39 mouse cellular contexts compared by ENCODE assay signal in genomic region chr4:73739439-73739838, GRCm38 (mm10). TPM values are rescaled to one million over a fixed set of nuclear protein-coding genes. Genes with fewer than 3 reads are reported as not detected.
"Had no signal": no experiment of that assay in that cellular context is flagged by ENCODE, and none has a peak within 500 bp of the region (broad histone marks: within the 10 kb centered on the region; RNA-seq: fewer than 3 reads in every experiment).

No protein-coding gene starts in this region.

- H3K4me2 ChIP-seq: embryonic facial prominence, embryonic 12.5 days; embryonic facial prominence, embryonic 13.5 days; embryonic facial prominence, embryonic 15.5 days; forebrain, embryonic 12.5 days; forebrain, embryonic 13.5 days; forebrain, embryonic 15.5 days had no signal

- H3K27me3 ChIP-seq: embryonic facial prominence, embryonic 12.5 days; embryonic facial prominence, embryonic 13.5 days; embryonic facial prominence, embryonic 15.5 days; forebrain, embryonic 12.5 days; forebrain, embryonic 13.5 days; forebrain, embryonic 15.5 days had no signal

- DNase-seq: cerebellum, adult 9-10 months; cerebellum, adult 9-11 months; cerebellum, postnatal 10 days; cerebellum, postnatal 14 days; cerebellum, postnatal 25 days; cerebellum, postnatal 36 days; embryo, embryonic 11 days; forebrain, postnatal 0 days; gastrocnemius, adult 2 months; gastrocnemius, postnatal 10 days; gastrocnemius, postnatal 14 days; gastrocnemius, postnatal 25 days; gastrocnemius, postnatal 36 days; heart, adult 11 months; heart, adult 18-20 months; heart, adult 2 months had no signal

- H3K27ac ChIP-seq: embryonic facial prominence, embryonic 10.5 days; embryonic facial prominence, embryonic 12.5 days; embryonic facial prominence, embryonic 13.5 days; embryonic facial prominence, embryonic 15.5 days; forebrain, embryonic 10.5 days; forebrain, embryonic 12.5 days; forebrain, embryonic 13.5 days; forebrain, embryonic 15.5 days; gastrocnemius, adult 2 months; heart, adult 2 months had no signal

- H3K36me3 ChIP-seq: embryonic facial prominence, embryonic 10.5 days; embryonic facial prominence, embryonic 12.5 days; embryonic facial prominence, embryonic 13.5 days; embryonic facial prominence, embryonic 15.5 days; forebrain, embryonic 10.5 days; forebrain, embryonic 12.5 days; forebrain, embryonic 15.5 days had no signal

- ATAC-seq: forebrain, embryonic 13.5 days; forebrain, embryonic 14.5 days; forebrain, embryonic 15.5 days; forebrain, embryonic 16.5 days; forebrain, postnatal 0 days had no signal

- H3K9me3 ChIP-seq: embryonic facial prominence, embryonic 10.5 days; embryonic facial prominence, embryonic 12.5 days; embryonic facial prominence, embryonic 13.5 days; embryonic facial prominence, embryonic 15.5 days; forebrain, embryonic 10.5 days; forebrain, embryonic 12.5 days; forebrain, embryonic 13.5 days; forebrain, embryonic 15.5 days had no signal

- H3K9ac ChIP-seq: embryonic facial prominence, embryonic 12.5 days; embryonic facial prominence, embryonic 13.5 days; embryonic facial prominence, embryonic 15.5 days; forebrain, embryonic 12.5 days; forebrain, embryonic 13.5 days; forebrain, embryonic 15.5 days; forebrain, postnatal 0 days had no signal

- H3K4me1 ChIP-seq: embryonic facial prominence, embryonic 10.5 days; embryonic facial prominence, embryonic 12.5 days; embryonic facial prominence, embryonic 13.5 days; embryonic facial prominence, embryonic 15.5 days; forebrain, embryonic 10.5 days; forebrain, embryonic 12.5 days; forebrain, embryonic 13.5 days; forebrain, embryonic 15.5 days had no signal

- H3K4me3 ChIP-seq: embryonic facial prominence, embryonic 10.5 days; embryonic facial prominence, embryonic 12.5 days; embryonic facial prominence, embryonic 13.5 days; embryonic facial prominence, embryonic 15.5 days; erythroblast, embryonic 14.5 days; forebrain, embryonic 10.5 days; forebrain, embryonic 12.5 days; forebrain, embryonic 13.5 days; forebrain, embryonic 15.5 days; gastrocnemius, adult 2 months; heart, adult 2 months had no signal

RNA-seq across cellular contexts. Expression of gene Rasef, which starts 51.4 kb away (rescaled TPM):
- total RNA-seq: common myeloid progenitor, adult 5-6 weeks; gastrocnemius, adult 18-20 months; gastrocnemius, adult 2 months; gastrocnemius, adult 8-10 months; gastrocnemius, postnatal 25 days; gastrocnemius, postnatal 36 days; granulocyte monocyte progenitor cell, adult 5-6 weeks had no signal
- polyA plus RNA-seq: cortical plate, adult 2 months; erythroblast, embryonic 14.5 days had no signal

RNA-seq across cellular contexts. Expression of gene Gm428, which starts 56.1 kb away (rescaled TPM):
- total RNA-seq: common myeloid progenitor, adult 5-6 weeks; forebrain, postnatal 0 days; gastrocnemius, adult 18-20 months; gastrocnemius, adult 2 months; gastrocnemius, adult 8-10 months; gastrocnemius, postnatal 10 days; gastrocnemius, postnatal 14 days; gastrocnemius, postnatal 25 days; gastrocnemius, postnatal 36 days; gastrocnemius, postnatal 4 days; granulocyte monocyte progenitor cell, adult 5-6 weeks; heart, adult 18-20 months; heart, adult 2 months; heart, adult 8-10 months had no signal
- polyA plus RNA-seq: cortical plate, adult 2 months; embryonic facial prominence, embryonic 10.5 days; embryonic facial prominence, embryonic 11.5 days; embryonic facial prominence, embryonic 12.5 days; embryonic facial prominence, embryonic 13.5 days; embryonic facial prominence, embryonic 14.5 days; embryonic facial prominence, embryonic 15.5 days; erythroblast, embryonic 14.5 days; forebrain, embryonic 10.5 days; forebrain, embryonic 11.5 days; forebrain, embryonic 12.5 days; forebrain, embryonic 13.5 days; forebrain, embryonic 14.5 days; forebrain, embryonic 15.5 days; forebrain, embryonic 16.5 days; forebrain, postnatal 0 days; frontal cortex, adult 2 months; gonadal fat pad, adult 2 months; heart, adult 2 months had no signal
